Mouse (Mus musculus) ES-Bruce4 (cell line): ENCODE measurements at regions not wholly inside any gene's neighbourhood (a gene's known extent, or its start where the extent isn't known, plus 50 kb on each side); places are given as distances from the start of the nearest gene placed in this dataset.

Source experiments
- CTCF ChIP-seq: IDR thresholded peaks from one replicate; pipeline ENCODE4 v1.8.1; 2011; ENCODE audit warnings: low read depth, low read length
- POLR2A ChIP-seq: IDR thresholded peaks from one replicate; pipeline ENCODE4 v1.8.1; 2011; ENCODE audit warnings: low read length; ENCODE audit not compliant: insufficient read depth

DNA sequence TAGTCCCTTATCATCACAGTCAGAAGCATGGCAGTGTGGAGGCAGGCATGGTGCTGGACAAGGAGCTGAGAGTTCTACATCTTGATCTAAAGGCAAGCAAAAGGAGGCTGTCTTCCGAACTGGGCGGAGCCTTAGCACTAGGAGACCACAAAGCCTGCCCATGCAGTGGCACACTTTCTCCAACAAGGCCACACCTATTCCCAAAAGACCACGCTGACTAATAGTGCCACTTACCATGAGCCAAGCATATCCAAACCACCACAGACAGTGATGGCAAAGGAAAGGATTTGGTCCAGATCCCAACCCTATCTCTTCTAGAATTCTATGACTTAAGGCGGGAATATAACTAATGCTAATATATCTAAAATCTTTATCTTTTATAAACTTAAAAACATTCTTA is 169.4 kb upstream of the Prok2 start:
- no peak for TF ChIP-seq POLR2A
- no peak for TF ChIP-seq CTCF
